Mouse (Mus musculus): ENCODE measurements at regions not wholly inside any gene's neighbourhood (a gene's known extent, or its start where the extent isn't known, plus 50 kb on each side); places are given as distances from the start of the nearest gene placed in this dataset.

GRCm38 (mm10) chr11:112044455-112044854, 737.6 kb upstream of the Sox9 start:
- no peak for DNase-seq (ENCODE audit: low spot score)
- intact Hi-C loops (cut with DNase I) = no loop called here

GRCm38 (mm10) chr11:112045353-112045752, 736.7 kb upstream of the Sox9 start:
- intact Hi-C loops (cut with DNase I) = no loop called here
- DNase-seq (ENCODE audit: low spot score) = no peak

- intact Hi-C loops (cut with DNase I) = no loop called here
- no peak for DNase-seq (ENCODE audit: low spot score)
Measured at GRCm38 (mm10) chr11:112050362-112050761, 731.7 kb upstream of the Sox9 start.

- DNase-seq (ENCODE audit: low spot score) = no peak
- intact Hi-C loops (cut with DNase I) = no loop called here
Measured at GRCm38 (mm10) chr11:112055591-112055990, 726.4 kb upstream of the Sox9 start.

GRCm38 (mm10) chr11:112067176-112067575, 714.8 kb upstream of the Sox9 start:
- intact Hi-C loops (cut with DNase I) = no loop called here

DNA sequence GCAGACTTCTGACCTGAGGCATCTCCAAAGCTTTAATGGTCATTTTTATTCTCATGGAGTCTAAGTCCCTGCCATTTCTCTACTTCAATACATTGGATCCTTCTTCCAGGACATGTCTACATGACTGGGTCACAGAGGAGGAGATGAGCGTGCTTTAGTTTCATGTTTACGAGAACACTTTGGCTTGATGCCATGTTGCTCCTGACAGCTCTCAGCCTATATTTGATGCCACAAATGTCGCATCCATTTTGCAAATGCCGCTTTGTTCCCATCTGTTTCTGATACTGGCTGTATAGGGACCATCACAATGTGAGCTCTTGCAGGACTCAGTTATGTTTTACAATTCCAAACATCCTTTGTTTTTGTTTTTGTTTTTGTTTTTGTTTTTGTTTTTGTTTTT, 713.2 kb upstream of the Sox9 start:
- intact Hi-C loops (cut with DNase I) = no loop called here

More at GRCm38 (mm10) chr11:112067176-112067575, 714.8 kb upstream of the Sox9 start:
- DNase-seq (ENCODE audit: low spot score) = no peak

GRCm38 (mm10) chr11:112071571-112071970, 710.5 kb upstream of the Sox9 start:
- no peak for DNase-seq (ENCODE audit: low spot score)
- intact Hi-C loops (cut with DNase I) = no loop called here

More for the DNA sequence above, 713.2 kb upstream of the Sox9 start:
- no peak for DNase-seq (ENCODE audit: low spot score)

GRCm38 (mm10) chr11:112081386-112081785, 700.6 kb upstream of the Sox9 start:
- DNase-seq (ENCODE audit: low spot score) = no peak
- intact Hi-C loops (cut with DNase I) = no loop called here

DNA sequence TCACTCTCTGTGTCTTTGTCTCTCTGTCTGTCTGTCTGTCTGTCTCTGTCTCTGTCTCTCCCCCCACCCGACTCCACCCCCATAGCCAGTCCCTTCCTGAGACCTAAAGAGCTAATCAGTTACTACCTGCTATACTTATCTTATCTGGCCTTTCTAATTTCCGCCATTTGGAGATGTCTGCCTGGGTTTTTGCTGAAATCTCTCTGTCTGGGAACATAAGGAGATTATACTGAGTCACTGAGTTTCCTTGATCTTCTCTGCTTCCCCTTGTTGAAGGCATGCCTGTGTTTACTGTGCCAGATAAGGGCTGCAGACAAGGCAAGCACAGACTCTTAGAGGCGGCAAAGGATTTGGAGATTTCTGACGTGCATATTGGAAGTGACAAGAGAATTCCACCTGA, 699.0 kb upstream of the Sox9 start:
- no peak for DNase-seq (ENCODE audit: low spot score)
- intact Hi-C loops (cut with DNase I) = no loop called here

DNA sequence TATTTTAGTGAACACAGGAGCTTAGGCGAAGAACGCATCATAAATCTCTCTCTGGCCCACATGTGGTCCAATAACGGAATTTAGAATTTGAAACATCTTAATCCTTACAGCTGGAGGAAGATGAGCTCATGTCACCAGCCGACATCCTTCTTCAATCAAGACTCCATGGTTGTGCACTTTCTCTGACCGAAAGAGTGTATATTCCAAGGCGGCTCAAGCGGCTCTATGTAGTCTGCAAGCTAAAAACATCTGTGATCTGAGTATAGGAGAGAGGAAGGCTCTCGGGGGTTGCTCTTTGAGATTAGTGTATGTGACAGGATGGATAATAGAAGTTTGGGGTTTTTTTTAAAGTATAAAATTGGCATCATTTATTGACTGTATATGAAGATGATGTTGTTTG, 689.9 kb upstream of the Sox9 start:
- no peak for DNase-seq (ENCODE audit: low spot score)
- intact Hi-C loops (cut with DNase I) = no loop called here

DNA sequence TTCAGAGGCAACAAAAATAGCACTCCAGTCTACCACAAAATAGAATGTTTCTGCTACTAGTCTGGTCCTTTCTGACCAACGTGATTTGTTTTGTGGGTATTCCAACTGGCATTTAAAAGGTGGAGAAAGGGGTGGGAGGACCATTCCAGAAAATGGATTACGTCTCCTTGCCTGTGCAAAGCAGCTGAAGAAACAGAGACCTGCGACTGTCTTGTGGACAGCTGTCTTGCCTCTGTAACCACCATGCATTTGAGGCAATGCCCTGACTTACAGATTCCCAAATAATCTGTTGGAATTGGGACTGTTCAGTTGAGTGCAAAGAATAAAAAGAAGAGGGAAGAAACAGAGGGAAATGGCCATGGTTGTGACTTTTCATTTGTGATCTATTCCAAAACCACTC, 687.0 kb upstream of the Sox9 start:
- no peak for DNase-seq (ENCODE audit: low spot score)
- intact Hi-C loops (cut with DNase I) = no loop called here

DNA sequence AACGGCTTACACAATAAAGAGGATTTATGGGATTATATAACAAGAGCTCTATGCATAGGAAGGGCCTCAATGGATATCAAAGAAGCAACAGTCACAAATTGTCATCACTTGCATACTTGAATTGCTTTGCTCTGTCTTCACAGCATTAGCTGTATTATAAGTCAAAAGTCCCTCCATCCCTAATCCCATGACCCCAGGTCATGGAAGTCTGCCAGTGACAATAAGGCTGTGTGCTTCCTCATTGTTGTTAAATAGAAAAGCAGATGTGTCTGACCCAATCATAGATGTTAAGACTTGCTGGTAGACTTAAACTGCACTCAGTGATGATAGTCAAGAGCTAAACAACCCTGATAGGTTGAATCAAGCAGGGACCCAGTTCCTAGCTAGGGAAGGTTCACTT, 683.9 kb upstream of the Sox9 start:
- DNase-seq (ENCODE audit: low spot score) = no peak
- intact Hi-C loops (cut with DNase I) = no loop called here

DNA sequence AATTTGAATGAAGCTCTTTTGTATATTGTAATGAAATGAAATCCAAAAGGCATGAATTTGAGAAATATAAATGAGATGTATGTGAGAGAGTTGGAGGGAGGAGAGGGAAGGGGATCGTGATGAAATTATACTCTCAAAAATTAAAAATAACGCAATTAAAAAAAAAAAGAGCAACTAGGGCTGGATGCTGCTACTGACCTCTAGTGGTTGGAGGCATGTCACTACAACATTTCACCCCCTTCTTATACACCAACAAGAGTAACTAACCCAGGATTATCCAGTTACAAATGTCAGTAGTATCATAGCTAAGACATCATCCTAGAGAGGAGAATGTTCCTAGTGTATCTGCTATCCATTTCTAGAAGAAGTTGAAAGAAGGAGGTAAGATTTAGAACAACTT, 678.8 kb upstream of the Sox9 start:
- DNase-seq (ENCODE audit: low spot score) = no peak
- intact Hi-C loops (cut with DNase I) = loop anchor here (5.0 kb wide), 1 partner anchor 451 kb away; no protein-coding TSS in a partner anchor

DNA sequence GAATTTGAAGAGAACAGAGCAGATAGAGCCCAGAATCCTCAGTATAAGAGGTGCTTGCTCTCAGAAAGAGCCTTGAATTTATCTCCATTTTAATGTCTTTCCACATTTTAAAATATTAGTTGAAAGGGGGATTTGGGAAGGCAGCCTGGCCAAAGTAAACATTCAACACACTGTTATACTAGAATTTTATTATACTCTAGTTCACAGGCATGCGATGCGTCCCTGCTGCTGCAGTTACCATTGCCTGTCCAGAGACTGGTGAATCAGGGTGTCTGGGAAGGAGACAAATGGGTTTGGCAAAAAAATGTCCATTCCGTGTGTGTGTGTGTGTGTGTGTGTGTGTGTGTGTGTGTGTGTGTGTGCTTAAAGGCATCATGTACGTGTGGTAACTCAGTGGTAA, 675.1 kb upstream of the Sox9 start:
- intact Hi-C loops (cut with DNase I) = no loop called here

GRCm38 (mm10) chr11:112107314-112107713, 674.7 kb upstream of the Sox9 start:
- DNase-seq (ENCODE audit: low spot score) = no peak
- intact Hi-C loops (cut with DNase I) = no loop called here

More for the DNA sequence above, 675.1 kb upstream of the Sox9 start:
- no peak for DNase-seq (ENCODE audit: low spot score)

DNA sequence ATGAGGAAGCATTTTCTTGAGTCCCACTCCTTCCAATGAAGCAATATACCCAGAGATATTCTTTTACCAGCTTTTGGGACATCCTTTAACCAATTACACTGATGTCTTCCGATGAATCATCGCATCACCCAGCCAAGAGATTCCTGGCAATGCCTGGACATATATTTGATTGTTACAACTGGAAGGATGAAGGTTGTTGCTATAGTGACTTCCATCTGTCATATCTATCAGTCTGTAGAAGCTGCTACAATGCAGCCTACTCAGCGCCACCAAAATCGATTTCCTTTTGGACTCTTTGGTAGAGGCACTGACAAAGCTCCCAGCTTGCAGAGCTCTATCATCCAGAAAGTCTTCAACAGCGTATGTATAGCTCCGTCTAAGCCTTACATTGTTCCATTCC, 661.0 kb upstream of the Sox9 start:
- intact Hi-C loops (cut with DNase I) = no loop called here

GRCm38 (mm10) chr11:112121831-112122230, 660.2 kb upstream of the Sox9 start:
- no peak for DNase-seq (ENCODE audit: low spot score)
- intact Hi-C loops (cut with DNase I) = no loop called here

More for the DNA sequence above, 661.0 kb upstream of the Sox9 start:
- DNase-seq (ENCODE audit: low spot score) = no peak

- no peak for DNase-seq (ENCODE audit: low spot score)
- intact Hi-C loops (cut with DNase I) = no loop called here
Measured at GRCm38 (mm10) chr11:112125249-112125933, 656.6 kb upstream of the Sox9 start.

GRCm38 (mm10) chr11:112130090-112130489, 651.9 kb upstream of the Sox9 start:
- intact Hi-C loops (cut with DNase I) = no loop called here
- DNase-seq (ENCODE audit: low spot score) = no peak

DNA sequence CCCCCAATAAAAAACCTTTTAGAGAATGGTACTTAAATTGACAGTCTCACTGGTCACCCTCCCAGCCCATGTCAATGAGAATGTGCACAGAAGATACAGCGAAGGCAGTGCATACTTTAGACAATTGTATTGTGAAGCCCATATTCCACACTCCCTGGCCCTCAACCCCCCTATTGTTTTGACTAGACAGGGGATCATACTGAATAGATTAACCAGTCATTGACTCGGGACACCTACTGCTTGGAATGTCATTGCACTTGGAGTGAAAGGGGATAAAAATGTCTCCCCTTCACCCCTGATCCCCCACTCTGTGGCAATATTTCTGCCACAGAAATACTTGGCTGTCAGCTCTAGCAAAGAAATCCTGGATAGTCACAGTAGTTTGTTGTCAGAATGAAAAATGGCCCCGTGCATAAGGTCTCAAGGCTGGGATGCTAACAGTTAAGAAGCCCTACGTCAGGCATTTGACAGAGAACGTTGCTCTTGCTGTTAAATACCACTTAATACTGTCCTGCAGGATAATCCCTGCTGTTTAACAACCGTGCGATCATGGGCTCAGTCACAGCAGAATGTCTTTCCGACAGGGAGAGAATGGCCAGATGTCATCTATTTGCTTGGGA, 644.5 kb upstream of the Sox9 start:
- intact Hi-C loops (cut with DNase I) = no loop called here
- DNase-seq (ENCODE audit: low spot score) = no peak

DNA sequence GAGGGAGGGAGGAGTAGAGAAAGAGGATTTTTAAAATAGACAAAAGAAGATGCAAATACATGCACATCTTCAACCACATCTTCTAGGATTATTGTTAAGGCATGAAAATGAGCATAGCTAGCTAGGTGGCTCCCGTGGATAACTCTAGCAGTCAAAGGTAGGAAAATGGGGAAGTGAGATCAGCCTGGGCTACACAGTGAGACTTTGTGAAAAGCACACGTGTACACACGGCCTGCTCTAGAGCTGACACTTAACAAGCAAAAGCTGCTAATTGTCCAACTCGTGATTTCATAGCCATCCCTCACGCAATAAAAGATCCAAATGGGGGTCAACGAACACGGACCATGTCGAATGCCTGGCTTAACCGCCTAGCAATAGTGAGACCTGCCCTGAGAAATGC, 642.0 kb upstream of the Sox9 start:
- DNase-seq (ENCODE audit: low spot score) = no peak
- intact Hi-C loops (cut with DNase I) = no loop called here

GRCm38 (mm10) chr11:112140495-112140894, 641.5 kb upstream of the Sox9 start:
- no peak for DNase-seq (ENCODE audit: low spot score)
- intact Hi-C loops (cut with DNase I) = no loop called here
